Mouse (Mus musculus): ENCODE measurements around the gene Midn.
A peak's percentile ranks its signal among the peaks of the same experiment; 100 is the strongest.

- no peak for TF ChIP-seq CTCF (IDR thresholded peaks at IDR 0.05; ENCODE audit: control insufficient read depth, insufficient read depth, low read length)
- peak; percentile 37; the same call in 1 of the 2 replicates for TF ChIP-seq POLR2A (IDR thresholded peaks at IDR 0.05; ENCODE audit: borderline replicate concordance, control insufficient read depth, low read depth, low read length)
These were observed 17.5 kb downstream of the Midn start, which contains the start of gene Cirbp for GRCm38 (mm10) chr10:80165392-80166128.
